In the genomic region with DNA sequence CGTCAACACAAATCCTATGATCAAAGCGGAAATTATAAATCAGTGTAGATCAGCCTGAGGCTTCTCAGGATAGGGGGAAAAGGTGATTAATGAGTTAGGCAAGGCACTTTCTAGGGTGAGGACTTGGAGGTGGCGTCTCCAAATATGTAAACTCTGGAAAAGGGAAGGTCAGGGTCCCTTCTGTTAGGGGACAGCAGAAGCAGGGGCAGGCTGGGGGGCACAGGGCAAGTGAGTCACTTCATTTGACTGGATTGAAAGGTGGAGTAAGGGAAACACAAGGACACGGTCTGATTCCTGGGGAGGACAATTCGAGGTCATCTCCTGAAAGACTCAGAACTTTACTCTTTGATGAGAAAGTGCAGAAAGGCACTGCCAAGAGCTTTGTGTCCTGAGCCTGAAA, we compare ENCODE assay signal across 19 mouse cellular contexts.
"Had no signal": no experiment of that assay in that cellular context is flagged by ENCODE, and none has a peak within 500 bp of the region (broad histone marks: within the 10 kb centered on the region; RNA-seq: fewer than 3 reads in every experiment).

No protein-coding gene starts in this region.

- H3K27ac ChIP-seq: midbrain, embryonic 12.5 days; neural tube, embryonic 13.5 days; neural tube, embryonic 15.5 days had no signal

- H3K4me3 ChIP-seq: midbrain, embryonic 10.5 days; midbrain, embryonic 12.5 days; myocyte; neural tube, embryonic 13.5 days; neural tube, embryonic 15.5 days had no signal

- H3K27me3 ChIP-seq: midbrain, embryonic 12.5 days; neural tube, embryonic 13.5 days; neural tube, embryonic 15.5 days had no signal

- DNase-seq: lung, adult 18-20 months; lung, embryonic 14.5 days; lung, postnatal 10 days; lung, postnatal 4 days; midbrain, embryonic 14.5 days; retina, postnatal 1 day; right cerebral cortex, adult 18-20 months; right cerebral cortex, postnatal 25 days; right cerebral cortex, postnatal 4 days; spleen, adult 18-20 months; thymus, adult 18-20 months; thymus, postnatal 14 days; thymus, postnatal 36 days had no signal

- ATAC-seq: midbrain, embryonic 16.5 days had no signal

- H3K36me3 ChIP-seq: midbrain, embryonic 12.5 days; neural tube, embryonic 15.5 days had no signal

- H3K9me3 ChIP-seq: midbrain, embryonic 10.5 days; midbrain, embryonic 12.5 days; neural tube, embryonic 13.5 days; neural tube, embryonic 15.5 days had no signal

- H3K4me2 ChIP-seq: lung, embryonic 14.5 days; midbrain, embryonic 12.5 days; neural tube, embryonic 13.5 days; neural tube, embryonic 15.5 days had no signal

- H3K9ac ChIP-seq: lung, embryonic 14.5 days; midbrain, embryonic 12.5 days; neural tube, embryonic 13.5 days; neural tube, embryonic 15.5 days had no signal
